Mouse (Mus musculus) intestine, embryonic 15.5 days (tissue): ENCODE measurements around the gene Ssh2. TPM values are rescaled to one million over a fixed set of nuclear protein-coding genes. Genes with fewer than 3 reads are reported as not detected.

Experiments
- ATAC-seq: fragments of 200-750 bp; cut with Nextera tagmentation; 2 replicates; pipeline ENCODE4 v1.8.0; 2017; ENCODE audit warnings: moderate TSS enrichment, moderate library complexity
- H3K27ac ChIP-seq: fragments of 300-500 bp; sonication (generic); 2 replicates; pipeline ENCODE4 v1.5.1; 2015; ENCODE audit warnings: mild to moderate bottlenecking, inconsistent platforms
- H3K27me3 ChIP-seq: fragments of 300-500 bp; sonication (generic); replicated peaks from 2 replicates; pipeline ENCODE4 v1.6.1; 2015; ENCODE audit warnings: inconsistent platforms
- H3K36me3 ChIP-seq: fragments of 300-500 bp; sonication (generic); 2 replicates; pipeline ENCODE4 v1.6.1; 2015; ENCODE audit warnings: inconsistent platforms
- H3K4me1 ChIP-seq: fragments of 300-500 bp; sonication (generic); replicated peaks from 2 replicates; pipeline ENCODE4 v1.6.1; 2015; ENCODE audit warnings: inconsistent platforms
- H3K4me2 ChIP-seq: fragments of 300-500 bp; sonication (generic); replicated peaks from 2 replicates; pipeline ENCODE4 v1.6.1; 2015; ENCODE audit warnings: mild to moderate bottlenecking, inconsistent platforms
- H3K4me3 ChIP-seq: fragments of 300-500 bp; sonication (generic); replicated peaks from 2 replicates; pipeline ENCODE4 v1.5.1; 2015; ENCODE audit warnings: inconsistent platforms
- H3K9ac ChIP-seq: fragments of 300-500 bp; sonication (generic); 2 replicates; pipeline ENCODE4 v1.6.1; 2015; ENCODE audit warnings: inconsistent platforms
- H3K9me3 ChIP-seq: fragments of 300-500 bp; sonication (generic); 2 replicates; pipeline ENCODE4 v1.6.1; 2016; ENCODE audit warnings: inconsistent platforms
- WGBS: fragments of 180-500 bp; shearing (Covaris S2); methylation state at CpG from one replicate; pipeline ENCODE4 v1.1.7; 2015; 5-methylcytosine and 5-hydroxymethylcytosine counted together
- polyA plus RNA-seq: library from polyadenylated mRNA; unstranded; fragments of >200 nt; fragmentation: Nextera tagmentation; extraction: Ambion mirVana; gene quantifications from 2 replicates; pipeline ENCODE4 v1.2.1, GENCODE M21; 2015

Gene Ssh2
- polyA plus RNA-seq, 1 experiment from 2014 or later = 5.7 TPM

GRCm38 (mm10) chr11:77437026-77437425 is 220.9 kb downstream of the Ssh2 start:
- ATAC-seq = no peak
- WGBS = 92% methylated on average over 2 of the region's 2 CpGs
- Histone ChIP-seq H3K4me1 (no peaks in the 10 kb centered on the region), H3K27me3 (no peaks in the 10 kb centered on the region), H3K36me3 (no peaks in the 10 kb centered on the region), H3K27ac (no peak overlapping the region), H3K9ac (no peak overlapping the region), H3K4me3 (no peak overlapping the region), H3K4me2 (no peak overlapping the region), H3K9me3 (no peaks in the 10 kb centered on the region)

GRCm38 (mm10) chr11:77440081-77440480 is 224.0 kb downstream of the Ssh2 start:
- H3K4me3 ChIP-seq = no peak overlapping the region
- H3K36me3 ChIP-seq = no peaks in the 10 kb centered on the region
- no peaks in the 10 kb centered on the region for H3K9me3 ChIP-seq
- no peak overlapping the region for H3K27ac ChIP-seq
- no peak for ATAC-seq
- H3K9ac ChIP-seq = no peak overlapping the region
- no peaks in the 10 kb centered on the region for H3K4me1 ChIP-seq
- no peaks in the 10 kb centered on the region for H3K27me3 ChIP-seq
- no peak overlapping the region for H3K4me2 ChIP-seq
- 81% methylated on average over 9 of the region's 9 CpGs for WGBS

GRCm38 (mm10) chr11:77441020-77441419 is 224.9 kb downstream of the Ssh2 start:
- H3K9ac ChIP-seq = no peak overlapping the region
- H3K4me2 ChIP-seq = no peak overlapping the region
- H3K27ac ChIP-seq = no peak overlapping the region
- H3K4me3 ChIP-seq = no peak overlapping the region
- H3K9me3 ChIP-seq = no peaks in the 10 kb centered on the region
- no peaks in the 10 kb centered on the region for H3K4me1 ChIP-seq
- ATAC-seq = no peak
- WGBS = 74% methylated on average over 8 of the region's 8 CpGs
- no peaks in the 10 kb centered on the region for H3K36me3 ChIP-seq
- no peaks in the 10 kb centered on the region for H3K27me3 ChIP-seq

- Histone ChIP-seq H3K9me3 (no peaks in the 10 kb centered on the region), H3K36me3 (no peaks in the 10 kb centered on the region), H3K9ac (no peak overlapping the region), H3K27me3 (no peaks in the 10 kb centered on the region), H3K4me3 (no peak overlapping the region), H3K4me1 (no peaks in the 10 kb centered on the region), H3K4me2 (no peak overlapping the region), H3K27ac (no peak overlapping the region)
- 57% methylated on average over 7 of the region's 7 CpGs for WGBS
- ATAC-seq = no peak
Measured at GRCm38 (mm10) chr11:77442186-77443170, 226.4 kb downstream of the Ssh2 start.

- no peak for ATAC-seq
Measured at GRCm38 (mm10) chr11:77444939-77445338, 228.9 kb downstream of the Ssh2 start.

GRCm38 (mm10) chr11:77446628-77447041 is 230.5 kb downstream of the Ssh2 start:
- ATAC-seq = peak; percentile 75
- WGBS = 36% methylated on average over 6 of the region's 6 CpGs
- 0 out of 2 replicates have a peak, but pooled peaks cover 9% of the 10 kb centered on the region for H3K36me3 ChIP-seq

More at GRCm38 (mm10) chr11:77444939-77445338, 228.9 kb downstream of the Ssh2 start:
- 54% methylated on average over 2 of the region's 2 CpGs for WGBS
- Histone ChIP-seq H3K4me2 (no peak overlapping the region), H3K4me3 (no peak overlapping the region), H3K27ac (no peak overlapping the region), H3K4me1 (no peaks in the 10 kb centered on the region), H3K9me3 (no peaks in the 10 kb centered on the region), H3K36me3 (0 out of 2 replicates have a peak, but pooled peaks cover 5% of the 10 kb centered on the region), H3K9ac (no peak overlapping the region), H3K27me3 (no peaks in the 10 kb centered on the region)

GRCm38 (mm10) chr11:77449224-77449623 is 233.1 kb downstream of the Ssh2 start:
- Histone ChIP-seq H3K27ac (no peak overlapping the region), H3K4me3 (no peak overlapping the region), H3K9ac (no peak overlapping the region), H3K9me3 (no peaks in the 10 kb centered on the region), H3K4me2 (no peak overlapping the region), H3K27me3 (no peaks in the 10 kb centered on the region), H3K36me3 (0 out of 2 replicates have a peak, but pooled peaks cover 9% of the 10 kb centered on the region), H3K4me1 (no peaks in the 10 kb centered on the region)
- 91% methylated on average over 7 of the region's 7 CpGs for WGBS
- ATAC-seq = no peak

More at GRCm38 (mm10) chr11:77446628-77447041, 230.5 kb downstream of the Ssh2 start:
- H3K4me3 ChIP-seq = no peak overlapping the region
- no peaks in the 10 kb centered on the region for H3K9me3 ChIP-seq
- H3K4me1 ChIP-seq = no peaks in the 10 kb centered on the region
- H3K27ac ChIP-seq = no peak overlapping the region
- H3K4me2 ChIP-seq = no peak overlapping the region
- no peaks in the 10 kb centered on the region for H3K27me3 ChIP-seq
- no peak overlapping the region for H3K9ac ChIP-seq

- Histone ChIP-seq H3K27ac (no peak overlapping the region), H3K36me3 (0 out of 2 replicates have a peak, but pooled peaks cover 14% of the 10 kb centered on the region), H3K9ac (no peak overlapping the region), H3K27me3 (no peaks in the 10 kb centered on the region), H3K9me3 (no peaks in the 10 kb centered on the region), H3K4me1 (no peaks in the 10 kb centered on the region), H3K4me3 (no peak overlapping the region), H3K4me2 (no peak overlapping the region)
- WGBS = 94% methylated on average over 2 of the region's 2 CpGs
- no peak for ATAC-seq
Measured at GRCm38 (mm10) chr11:77451670-77452069, 235.6 kb downstream of the Ssh2 start.

GRCm38 (mm10) chr11:77453388-77453787 is 237.3 kb downstream of the Ssh2 start:
- Histone ChIP-seq H3K27me3 (no peaks in the 10 kb centered on the region), H3K4me3 (no peak overlapping the region), H3K4me1 (no peaks in the 10 kb centered on the region), H3K27ac (no peak overlapping the region), H3K9ac (no peak overlapping the region), H3K9me3 (no peaks in the 10 kb centered on the region), H3K4me2 (no peak overlapping the region), H3K36me3 (0 out of 2 replicates have a peak, but pooled peaks cover 14% of the 10 kb centered on the region)
- 90% methylated on average over 2 of the region's 2 CpGs for WGBS
- ATAC-seq = no peak

GRCm38 (mm10) chr11:77455770-77456510 is 239.9 kb downstream of the Ssh2 start:
- ATAC-seq = no peak
- 90% methylated on average over 9 of the region's 9 CpGs for WGBS

GRCm38 (mm10) chr11:77456866-77457265 is 240.8 kb downstream of the Ssh2 start:
- Histone ChIP-seq H3K9ac (no peak overlapping the region), H3K4me1 (peaks cover under 1% of the 10 kb centered on the region; the same call in 1 of the 2 replicates), H3K4me2 (no peak overlapping the region), H3K36me3 (0 out of 2 replicates have a peak, but pooled peaks cover 5% of the 10 kb centered on the region), H3K9me3 (no peaks in the 10 kb centered on the region), H3K4me3 (no peak overlapping the region), H3K27me3 (no peaks in the 10 kb centered on the region), H3K27ac (no peak overlapping the region)
- 54% methylated on average over 6 of the region's 6 CpGs for WGBS
- ATAC-seq = no peak

More at GRCm38 (mm10) chr11:77455770-77456510, 239.9 kb downstream of the Ssh2 start:
- Histone ChIP-seq H3K4me1 (no peaks in the 10 kb centered on the region), H3K27me3 (no peaks in the 10 kb centered on the region), H3K36me3 (0 out of 2 replicates have a peak, but pooled peaks cover 5% of the 10 kb centered on the region), H3K9me3 (no peaks in the 10 kb centered on the region), H3K4me2 (no peak overlapping the region), H3K27ac (no peak overlapping the region), H3K9ac (no peak overlapping the region), H3K4me3 (no peak overlapping the region)

GRCm38 (mm10) chr11:77461856-77462255 is 245.8 kb downstream of the Ssh2 start:
- H3K36me3 ChIP-seq = no peaks in the 10 kb centered on the region
- peak overlapping the region; percentile 49 for H3K9ac ChIP-seq
- H3K27me3 ChIP-seq = peaks cover 45% of the 10 kb centered on the region
- no peak for ATAC-seq
- H3K4me2 ChIP-seq = peak overlapping the region; percentile 99
- no peaks in the 10 kb centered on the region for H3K9me3 ChIP-seq
- WGBS = 8% methylated on average over 6 of the region's 6 CpGs
- H3K4me1 ChIP-seq = peaks cover 11% of the 10 kb centered on the region
- no peak overlapping the region for H3K27ac ChIP-seq
- H3K4me3 ChIP-seq = peak overlapping the region; percentile 53
